Comparison of ENCODE assay signal across 11 mouse cellular contexts in genomic region chr4:45474832-45475231, GRCm38 (mm10). TPM values are rescaled to one million over a fixed set of nuclear protein-coding genes. Genes with fewer than 3 reads are reported as not detected.
DNase-seq lines count a peak whose midpoint lies in the region; ATAC-seq lines count a peak whose summit lies in the region.
"Had no signal": no experiment of that assay in that cellular context is flagged by ENCODE, and none has a peak within 500 bp of the region (broad histone marks: within the 10 kb centered on the region; RNA-seq: fewer than 3 reads in every experiment).

No protein-coding gene starts in this region.

- intact Hi-C loops in heart, postnatal 36 days (cut with DNase I): loop anchor here (5.0 kb wide), 1 partner anchor 37 kb away; no protein-coding TSS in a partner anchor

- no peak for ATAC-seq in granulocyte monocyte progenitor cell, adult 5-6 weeks (replicated peaks; ENCODE audit: poor library complexity, severe bottlenecking)

- DNase-seq in ovary, postnatal 36 days (ENCODE audit: low spot score): peak; percentile 34
- DNase-seq in ovary, postnatal 14 days (ENCODE audit: low spot score): no peak
- DNase-seq in heart, adult 11 months: peak; percentile 98
- DNase-seq in heart, postnatal 36 days: peak; percentile 63 to 70
- no peak for DNase-seq in embryo, embryonic 9.5 days (ENCODE audit: extremely low spot score)
- no peak for DNase-seq in right cerebral cortex, postnatal 25 days
- DNase-seq: adrenal gland, postnatal 10 days; cerebellum, adult 8-10 months; right cerebral cortex, adult 18-20 months had no signal

RNA-seq across cellular contexts. Expression of gene Shb, which starts 57.4 kb away (rescaled TPM):
- total RNA-seq in heart, postnatal 36 days (2021): 10 to 100 TPM; 24.2 to 40.9 TPM
- 0.49 and 1.1 TPM in 2 replicates for total RNA-seq in granulocyte monocyte progenitor cell, adult 5-6 weeks (2014; fragmentation: Nextera tagmentation)
- total RNA-seq in granulocyte monocyte progenitor cell, adult 5-6 weeks (2017): 0.72 and 2.2 TPM in 2 replicates
- total RNA-seq: G1E had no signal

Comparison
In these comparisons a context has a peak if more than half of its experiments do, and no peak if none do; other contexts are left out.
1. DNase-seq: peak in ovary, postnatal 36 days (single experiment), heart, adult 11 months (single experiment) and heart, postnatal 36 days (2 of 2); none in ovary, postnatal 14 days (single experiment), embryo, embryonic 9.5 days (single experiment) and right cerebral cortex, postnatal 25 days (single experiment).
2. RNA of gene Shb, which starts 57.4 kb away (total RNA-seq): 24.2 to 40.9 TPM in heart, postnatal 36 days; 0.49 to 2.2 TPM in granulocyte monocyte progenitor cell, adult 5-6 weeks; every median in the first group is over 4 times any median in the second.